ENCODE assay signal across 29 mouse cellular contexts in genomic region chr13:98662173-98662675, GRCm38 (mm10). TPM values are rescaled to one million over a fixed set of nuclear protein-coding genes. Genes with fewer than 3 reads are reported as not detected.
A peak's percentile ranks its signal among the peaks of the same experiment; 100 is the strongest.
DNase-seq lines count a peak whose midpoint lies in the region; ATAC-seq and TF ChIP-seq lines count a peak whose summit lies in the region.
"Had no signal": no experiment of that assay in that cellular context is flagged by ENCODE, and none has a peak within 500 bp of the region (broad histone marks: within the 10 kb centered on the region; RNA-seq: fewer than 3 reads in every experiment).

No protein-coding gene starts in this region.

- no peak for TF ChIP-seq POLR2A in kidney, adult 2 months (IDR thresholded peaks at IDR 0.05; ENCODE audit: low read depth, low read length)
- TF ChIP-seq POLR2A in CH12.LX (IDR thresholded peaks at IDR 0.05; ENCODE audit: low read depth, low read length) = no peak

- H3K9ac ChIP-seq in kidney, postnatal 0 days (ENCODE audit: low read depth, low read length) = no peak overlapping the region
- no peak overlapping the region for H3K9ac ChIP-seq in CH12.LX (ENCODE audit: insufficient read depth, low read depth)
- H3K9ac ChIP-seq: embryonic facial prominence, embryonic 15.5 days; forebrain, embryonic 15.5 days; heart, embryonic 15.5 days; hindbrain, embryonic 13.5 days had no signal

- no peak for DNase-seq in kidney, postnatal 0 days (ENCODE audit: low spot score)
- no peak for DNase-seq in kidney, adult 2 months
- DNase-seq in CH12.LX (ENCODE audit: extremely low read depth) (peak; percentile 48), NIH3T3 (ENCODE audit: low read depth) (peak; percentile 8)
- no peak for DNase-seq in embryo, embryonic 10.5 days (ENCODE audit: low spot score)
- DNase-seq in testis, postnatal 10 days (ENCODE audit: low spot score) = no peak
- DNase-seq: adrenal gland, adult 2 months; adrenal gland, postnatal 36 days; B cell, adult 2 months; cerebellum, adult 2 months; cerebellum, postnatal 10 days; embryo, embryonic 11 days; gastrocnemius, postnatal 25 days; heart, adult 18-20 months; heart, postnatal 14 days; kidney, adult 11 months had no signal

- no peaks in the 10 kb centered on the region for H3K36me3 ChIP-seq in kidney, postnatal 0 days (ENCODE audit: insufficient read depth, low read length)
- no peaks in the 10 kb centered on the region for H3K36me3 ChIP-seq in kidney, adult 2 months (ENCODE audit: control insufficient read depth, insufficient read depth, low read length)
- H3K36me3 ChIP-seq in CH12.LX (replicated peaks in 1 of 2; ENCODE audit: control insufficient read depth in 1 of 2, insufficient read depth in 1 of 2, low read length in 1 of 2) = no peaks in the 10 kb centered on the region
- H3K36me3 ChIP-seq: embryonic facial prominence, embryonic 15.5 days; forebrain, embryonic 15.5 days; heart, embryonic 15.5 days; hindbrain, embryonic 13.5 days had no signal

- in situ Hi-C loops in CH12.LX (cut with MboI; ENCODE audit: low pct_ligation_motif_present, low pct_unique_long_range_greater_than_20kb, low sequenced_read_pairs) = no loop called here

- no peaks in the 10 kb centered on the region for H3K79me2 ChIP-seq in CH12.LX (replicated peaks; ENCODE audit: control insufficient read depth, extremely low read depth, insufficient read depth, poor library complexity, severe bottlenecking)

- 87% methylated on average over 4 of the region's 4 CpGs for WGBS in kidney, postnatal 0 days
- 95% methylated on average over 4 of the region's 4 CpGs for WGBS in kidney, adult 2 months

- H3K27me3 ChIP-seq in kidney, postnatal 0 days (ENCODE audit: insufficient read depth, low read length) = no peaks in the 10 kb centered on the region
- no peaks in the 10 kb centered on the region for H3K27me3 ChIP-seq in kidney, adult 2 months (replicated peaks; ENCODE audit: control insufficient read depth, insufficient read depth, low read length)
- H3K27me3 ChIP-seq in CH12.LX (replicated peaks) = no peaks in the 10 kb centered on the region
- H3K27me3 ChIP-seq: embryonic facial prominence, embryonic 15.5 days; forebrain, embryonic 15.5 days; heart, embryonic 15.5 days; hindbrain, embryonic 13.5 days had no signal

- TF ChIP-seq EP300 in CH12.LX (IDR thresholded peaks at IDR 0.05; ENCODE audit: low read length) = peak; percentile 78

- peak; percentile 30 for TF ChIP-seq RAD21 in CH12.LX (IDR thresholded peaks at IDR 0.05; ENCODE audit: low read depth, low read length)

- peak; percentile 23; the same call in 1 of the 2 replicates for TF ChIP-seq CTCF in kidney, postnatal 0 days (IDR thresholded peaks at IDR 0.05; ENCODE audit: low read depth)
- TF ChIP-seq CTCF in kidney, adult 2 months (conservative IDR thresholded peaks at IDR 0.05; ENCODE audit: insufficient read depth, insufficient read length, low read depth, low read length) = no peak
- peak in 1 of 2 experiments; percentile 51; a peak in 2 of 4 replicates for TF ChIP-seq CTCF in CH12.LX (conservative IDR thresholded peaks at IDR 0.05 in 1 of 2, IDR thresholded peaks at IDR 0.05 in 1 of 2; ENCODE audit: low read depth in 2 of 2, low read length in 2 of 2)

- no peak for ATAC-seq in kidney, postnatal 0 days (replicated peaks; ENCODE audit: low FRiP score, low read depth)
- peak; percentile 35 for ATAC-seq in granulocyte monocyte progenitor cell, adult 5-6 weeks (replicated peaks; ENCODE audit: poor library complexity, severe bottlenecking)
- no peak for ATAC-seq in megakaryocyte, adult 5-6 weeks (ENCODE audit: poor library complexity, severe bottlenecking)
- ATAC-seq: activated CD4-positive, CD25-positive, alpha-beta regulatory T cell, adult 4 months; CD4-positive, CD25-positive, alpha-beta regulatory T cell, adult 4 months; forebrain, embryonic 15.5 days; hindbrain, postnatal 0 days had no signal

- dilution Hi-C loops in CH12.LX (cut with MboI; ENCODE audit: extremely low pct_ligation_motif_present, extremely low pct_unique_long_range_greater_than_20kb, low sequenced_read_pairs) = no loop called here

- no peaks in the 10 kb centered on the region for H3K4me1 ChIP-seq in kidney, postnatal 0 days (replicated peaks; ENCODE audit: insufficient read depth, low read length)
- peaks cover 2% of the 10 kb centered on the region; the same call in 1 of the 2 replicates for H3K4me1 ChIP-seq in kidney, adult 2 months (ENCODE audit: control insufficient read depth, insufficient read depth, low read length)
- H3K4me1 ChIP-seq in CH12.LX (ENCODE audit: control insufficient read depth in 1 of 2, insufficient read depth in 2 of 2) = peaks cover 0 to 13% of the 10 kb centered on the region in 2 experiments; a peak in 2 of 4 replicates
- H3K4me1 ChIP-seq: embryonic facial prominence, embryonic 15.5 days; forebrain, embryonic 15.5 days; hindbrain, embryonic 13.5 days had no signal

- H3K27ac ChIP-seq in kidney, postnatal 0 days = no peak overlapping the region
- H3K27ac ChIP-seq in kidney, adult 2 months (ENCODE audit: insufficient read depth, low read depth, low read length) = no peak overlapping the region
- H3K27ac ChIP-seq in CH12.LX (ENCODE audit: insufficient read depth, low read depth) = no peak overlapping the region
- H3K27ac ChIP-seq: embryonic facial prominence, embryonic 15.5 days; forebrain, embryonic 15.5 days; heart, embryonic 15.5 days; hindbrain, embryonic 13.5 days; hindbrain, postnatal 0 days had no signal

- H3K4me2 ChIP-seq in kidney, postnatal 0 days (ENCODE audit: low read length) = no peak overlapping the region
- no peak overlapping the region for H3K4me2 ChIP-seq in CH12.LX (ENCODE audit: insufficient read depth, low read depth, poor library complexity, severe bottlenecking)
- H3K4me2 ChIP-seq: embryonic facial prominence, embryonic 15.5 days; forebrain, embryonic 15.5 days; heart, embryonic 11.5 days; heart, embryonic 15.5 days; hindbrain, embryonic 13.5 days had no signal

- H3K9me3 ChIP-seq in kidney, postnatal 0 days (replicated peaks; ENCODE audit: low read length) = no peaks in the 10 kb centered on the region
- H3K9me3 ChIP-seq in CH12.LX (replicated peaks; ENCODE audit: low read length) = peaks cover 12% of the 10 kb centered on the region
- H3K9me3 ChIP-seq: embryonic facial prominence, embryonic 15.5 days; forebrain, embryonic 15.5 days; heart, embryonic 15.5 days had no signal

- H3K4me3 ChIP-seq in kidney, postnatal 0 days (replicated peaks; ENCODE audit: low read depth, low read length) = no peak overlapping the region
- no peak overlapping the region for H3K4me3 ChIP-seq in kidney, adult 2 months (ENCODE audit: insufficient read depth, low read depth, low read length)
- H3K4me3 ChIP-seq in CH12.LX (replicated peaks in 1 of 3; ENCODE audit: low read depth in 2 of 3, low read length in 2 of 3, poor library complexity in 1 of 3) = no peak overlapping the region
- H3K4me3 ChIP-seq: embryonic facial prominence, embryonic 15.5 days; forebrain, embryonic 15.5 days; heart, embryonic 15.5 days; hindbrain, embryonic 13.5 days had no signal

TF ChIP-seq in CH12.LX, 34 proteins besides CTCF, POLR2A, EP300 and RAD21:
- no peak for TF ChIP-seq PAX5 (IDR thresholded peaks at IDR 0.05; ENCODE audit: low read length)
- TF ChIP-seq IRF4 (IDR thresholded peaks at IDR 0.05; ENCODE audit: low read depth, low read length) = peak; percentile 57; the same call in 1 of the 2 replicates
- TF ChIP-seq USF1 (IDR thresholded peaks at IDR 0.05; ENCODE audit: low read depth, low read length) = no peak
- 0 out of 2 replicates have a peak, but pooled peaks have one; percentile 21 for TF ChIP-seq E2F4 (IDR thresholded peaks at IDR 0.05; ENCODE audit: insufficient replicate concordance, low read depth, low read length)

RNA-seq across cellular contexts. Expression of gene Tmem174, which starts 25.0 kb away (rescaled TPM):
- polyA plus RNA-seq in kidney, postnatal 0 days (2015; fragmentation: Nextera tagmentation; extraction: Ambion mirVana) = 102 and 105 TPM in 2 replicates
- 424 and 448 TPM in 2 replicates for polyA plus RNA-seq in kidney, adult 2 months (2012; rRNA removed)
- total RNA-seq in CH12.LX (2012; rRNA removed) (not detected in 2 replicates), CH12.LX (2014; rRNA removed) (not detected in 2 replicates)
- polyA plus RNA-seq in CH12.LX (2012; ENCODE audit: insufficient read length, low read depth) = not detected in 2 replicates
- total RNA-seq in granulocyte monocyte progenitor cell, adult 5-6 weeks (2014; fragmentation: Nextera tagmentation) = not detected in 2 replicates
- total RNA-seq in granulocyte monocyte progenitor cell, adult 5-6 weeks (2017) = not detected in 2 replicates
- not detected in 2 replicates for total RNA-seq in megakaryocyte, adult 5-6 weeks (2015)
- 0.11 TPM in 1 of 2 replicates, not detected in the other for total RNA-seq in megakaryocyte, adult 5-6 weeks (2017)
- total RNA-seq: adrenal gland, adult 2 months; adrenal gland, postnatal 36 days; gastrocnemius, postnatal 25 days; heart, adult 18-20 months; heart, postnatal 14 days; hematopoietic stem cell, adult 5-6 weeks; hindbrain, postnatal 0 days had no signal
- polyA plus RNA-seq: activated CD4-positive, CD25-positive, alpha-beta regulatory T cell, adult 4 months; adrenal gland, adult 2 months; CD4-positive, CD25-positive, alpha-beta regulatory T cell, adult 4 months; embryonic facial prominence, embryonic 11.5 days; forebrain, embryonic 11.5 days; forebrain, embryonic 15.5 days; heart, embryonic 15.5 days; hindbrain, embryonic 13.5 days had no signal

RNA-seq across cellular contexts. Expression of gene Tmem171, which starts 32.4 kb away (rescaled TPM):
- 21.5 and 24.6 TPM in 2 replicates for polyA plus RNA-seq in kidney, postnatal 0 days (2015; fragmentation: Nextera tagmentation; extraction: Ambion mirVana)
- 25.5 TPM in 2 replicates for polyA plus RNA-seq in kidney, adult 2 months (2012; rRNA removed)
- total RNA-seq in CH12.LX (2012; rRNA removed) (not detected in 2 replicates), CH12.LX (2014; rRNA removed) (not detected in 2 replicates)
- not detected in 2 replicates for polyA plus RNA-seq in CH12.LX (2012; ENCODE audit: insufficient read length, low read depth)
- not detected in 2 replicates for total RNA-seq in granulocyte monocyte progenitor cell, adult 5-6 weeks (2014; fragmentation: Nextera tagmentation)
- total RNA-seq in granulocyte monocyte progenitor cell, adult 5-6 weeks (2017) = not detected in 2 replicates
- total RNA-seq in megakaryocyte, adult 5-6 weeks (2015) = not detected in 2 replicates
- 0.45 TPM in 1 of 2 replicates, not detected in the other for total RNA-seq in megakaryocyte, adult 5-6 weeks (2017)
- total RNA-seq: hindbrain, postnatal 0 days had no signal
- polyA plus RNA-seq: CD4-positive, CD25-positive, alpha-beta regulatory T cell, adult 4 months; cerebellum, adult 2 months; embryonic facial prominence, embryonic 11.5 days; forebrain, embryonic 11.5 days; forebrain, embryonic 15.5 days; hindbrain, embryonic 13.5 days; hindbrain, postnatal 0 days had no signal

Comparison
In these comparisons a context has a peak if more than half of its experiments do, and no peak if none do; other contexts are left out.
1. DNase-seq: peak in CH12.LX (single experiment) and NIH3T3 (single experiment); none in kidney, postnatal 0 days (single experiment), kidney, adult 2 months (single experiment), embryo, embryonic 10.5 days (single experiment) and testis, postnatal 10 days (single experiment).